Mouse (Mus musculus): ENCODE data around the gene Foxred2. TPM values are rescaled to one million over a fixed set of nuclear protein-coding genes. Genes with fewer than 3 reads are reported as not detected.
A peak's percentile ranks its signal among the peaks of the same experiment; 100 is the strongest.

Foxred2 gene
- 7.5 and 8.3 TPM in 2 replicates for polyA plus RNA-seq (2016; fragmentation: Nextera tagmentation; extraction: Ambion mirVana)

DNA sequence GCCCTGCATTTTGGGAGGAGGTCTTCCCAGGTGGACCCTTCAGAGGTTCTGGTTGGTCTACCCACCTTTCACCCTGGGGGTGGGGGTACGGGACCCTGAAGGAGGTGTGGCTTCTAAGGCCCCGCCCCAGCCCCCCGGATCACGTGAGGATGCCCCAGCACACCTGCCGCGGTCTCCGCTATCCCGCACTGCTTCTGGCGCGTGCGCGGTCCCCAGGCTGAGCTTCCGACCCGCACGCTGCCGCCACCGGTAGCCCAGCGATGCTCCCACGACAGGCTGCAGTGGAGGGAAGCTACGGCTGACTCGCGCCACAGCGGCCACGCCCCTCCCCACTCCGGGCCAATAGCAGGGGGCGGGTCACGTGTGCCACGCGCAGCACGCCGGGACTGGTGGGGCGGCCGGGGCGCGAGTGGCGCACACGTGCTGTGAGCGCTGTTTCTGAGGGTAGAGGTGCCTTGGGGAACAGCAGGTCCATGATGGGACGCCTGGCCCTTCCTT lies at the start of gene Foxred2:
Gene Foxred2 (minus strand): TSS at position 319 of the 498 bp plus-strand sequence.
- Histone ChIP-seq H3K27ac (peak within 1 kb of the TSS; percentile 66), H3K4me2 (peak within 1 kb of the TSS; percentile 79), H3K9ac (peak within 1 kb of the TSS; percentile 51), H3K4me3 (replicated peaks) (peak within 1 kb of the TSS; percentile 60), H3K9me3 (no peaks in the 10 kb centered on the region), H3K36me3 (replicated peaks) (peaks cover 48% of the 10 kb centered on the region), H3K27me3 (peaks cover 14% of the 10 kb centered on the region), H3K4me1 (peaks cover 24% of the 10 kb centered on the region)
- WGBS, result under 1% methylated on average over 39 of the region's 39 CpGs
- peak; percentile 95 for ATAC-seq (ENCODE audit: low FRiP score)

DNA sequence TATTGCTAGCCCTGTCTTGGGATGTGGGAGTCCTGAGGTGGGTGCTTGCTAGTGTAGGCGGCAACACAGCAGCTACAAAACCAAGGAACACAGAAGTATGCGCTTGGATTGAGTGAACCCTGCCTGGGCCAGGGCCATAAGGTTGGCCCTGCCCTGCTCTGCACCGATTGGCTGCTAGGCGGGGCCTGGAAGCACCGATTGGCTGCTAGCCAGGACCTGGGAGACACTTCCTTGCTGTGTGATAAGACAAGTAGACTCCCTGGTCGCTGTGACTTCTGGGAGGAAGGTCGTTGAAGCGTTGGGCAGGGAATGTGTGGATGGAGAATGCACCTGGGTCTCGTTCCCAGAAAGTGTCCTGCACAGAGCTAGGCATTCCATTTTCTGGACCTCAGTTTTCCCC lies 47.4 kb upstream of the Foxred2 start:
- no peak overlapping the region for H3K9ac ChIP-seq
- H3K4me3 ChIP-seq (replicated peaks), result no peak overlapping the region
- no peaks in the 10 kb centered on the region; the same call in 1 of the 2 replicates for H3K27me3 ChIP-seq
- H3K4me2 ChIP-seq, result no peak overlapping the region
- H3K27ac ChIP-seq, result no peak overlapping the region
- H3K36me3 ChIP-seq (replicated peaks), result no peaks in the 10 kb centered on the region
- no peaks in the 10 kb centered on the region for H3K9me3 ChIP-seq
- peaks cover 7% of the 10 kb centered on the region; the same call in 1 of the 2 replicates for H3K4me1 ChIP-seq
- ATAC-seq (ENCODE audit: low FRiP score), result no peak
- 65% methylated on average over 9 of the region's 9 CpGs for WGBS

DNA sequence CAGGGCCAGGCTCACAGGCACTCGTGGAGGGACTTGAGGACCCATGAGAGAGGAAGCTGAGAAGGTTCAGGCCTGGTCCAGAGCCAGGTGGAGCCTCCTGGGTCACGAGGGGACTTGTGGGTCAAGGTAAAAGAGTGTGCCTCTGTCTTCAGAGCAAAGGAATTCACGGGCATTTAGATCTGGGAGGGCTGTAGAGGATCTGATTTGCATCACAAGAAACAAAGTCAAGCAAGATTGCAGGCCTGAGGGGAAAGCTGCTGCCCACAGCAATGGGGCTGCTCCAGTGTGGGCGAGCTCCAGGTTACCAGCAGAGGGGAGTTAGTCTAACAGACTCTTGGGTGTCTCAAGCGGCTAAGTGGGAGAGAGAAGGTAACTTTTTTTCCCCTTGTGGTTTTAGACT lies 44.9 kb upstream of the Foxred2 start:
- WGBS, result 17% methylated on average over 5 of the region's 5 CpGs
- no peak overlapping the region for H3K4me3 ChIP-seq (replicated peaks)
- no peaks in the 10 kb centered on the region for H3K36me3 ChIP-seq (replicated peaks)
- no peaks in the 10 kb centered on the region for H3K9me3 ChIP-seq
- no peak overlapping the region for H3K27ac ChIP-seq
- H3K9ac ChIP-seq, result no peak overlapping the region
- no peak for ATAC-seq (ENCODE audit: low FRiP score)
- H3K4me1 ChIP-seq, result peaks cover 22% of the 10 kb centered on the region
- no peaks in the 10 kb centered on the region for H3K27me3 ChIP-seq
- H3K4me2 ChIP-seq, result no peak overlapping the region

DNA sequence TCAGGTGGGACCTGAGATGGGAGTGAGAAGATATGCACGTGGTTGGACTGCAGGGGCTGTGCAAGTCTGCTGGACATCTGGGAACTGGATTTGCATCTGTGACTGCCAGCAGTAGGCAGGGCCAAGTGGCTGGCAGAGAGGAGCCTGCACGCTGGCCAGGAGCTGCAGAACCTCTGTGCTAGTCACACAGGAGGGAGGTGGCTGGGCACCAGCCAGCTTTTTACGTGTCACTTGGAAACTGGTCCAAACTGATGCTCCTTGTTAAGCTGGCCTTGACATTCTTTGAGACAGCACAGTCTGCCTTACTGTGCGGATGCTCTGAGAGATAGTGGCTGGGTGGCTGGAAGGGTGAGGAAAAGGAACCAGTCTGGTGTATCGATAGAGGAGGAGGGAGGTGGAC lies 32.0 kb upstream of the Foxred2 start:
- Histone ChIP-seq H3K4me3 (replicated peaks) (no peak overlapping the region), H3K27me3 (peaks cover 11% of the 10 kb centered on the region), H3K4me2 (no peak overlapping the region), H3K9ac (no peak overlapping the region), H3K4me1 (peaks cover 5% of the 10 kb centered on the region; the same call in 1 of the 2 replicates), H3K36me3 (replicated peaks) (no peaks in the 10 kb centered on the region), H3K9me3 (no peaks in the 10 kb centered on the region), H3K27ac (no peak overlapping the region)
- no peak for ATAC-seq (ENCODE audit: low FRiP score)
- 74% methylated on average over 5 of the region's 5 CpGs for WGBS

DNA sequence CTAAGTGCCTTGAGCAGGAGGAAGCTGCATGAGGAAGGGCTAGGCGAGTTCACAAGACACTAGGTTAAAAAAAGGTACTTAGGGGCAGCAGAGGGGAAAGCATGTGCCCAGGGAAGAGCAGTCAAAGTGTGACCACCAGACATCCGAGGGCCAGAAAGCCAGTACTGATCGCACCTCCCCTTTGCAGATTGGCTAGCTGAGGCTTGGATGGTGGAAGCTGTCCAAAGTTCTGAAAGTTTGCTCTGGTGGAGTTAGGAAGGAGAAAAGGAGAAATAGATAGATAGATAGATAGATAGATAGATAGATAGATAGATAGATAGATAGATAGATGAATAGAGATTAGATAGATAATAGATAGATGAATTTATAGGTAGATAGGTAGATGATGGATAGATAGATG lies 26.9 kb upstream of the Foxred2 start:
- Histone ChIP-seq H3K4me2 (no peak overlapping the region), H3K36me3 (replicated peaks) (no peaks in the 10 kb centered on the region), H3K27me3 (peaks cover 28% of the 10 kb centered on the region), H3K4me1 (no peaks in the 10 kb centered on the region), H3K27ac (no peak overlapping the region), H3K9ac (no peak overlapping the region), H3K9me3 (no peaks in the 10 kb centered on the region), H3K4me3 (replicated peaks) (no peak overlapping the region)
- ATAC-seq (ENCODE audit: low FRiP score), result no peak
- WGBS, result 38% methylated on average over 3 of the region's 3 CpGs

DNA sequence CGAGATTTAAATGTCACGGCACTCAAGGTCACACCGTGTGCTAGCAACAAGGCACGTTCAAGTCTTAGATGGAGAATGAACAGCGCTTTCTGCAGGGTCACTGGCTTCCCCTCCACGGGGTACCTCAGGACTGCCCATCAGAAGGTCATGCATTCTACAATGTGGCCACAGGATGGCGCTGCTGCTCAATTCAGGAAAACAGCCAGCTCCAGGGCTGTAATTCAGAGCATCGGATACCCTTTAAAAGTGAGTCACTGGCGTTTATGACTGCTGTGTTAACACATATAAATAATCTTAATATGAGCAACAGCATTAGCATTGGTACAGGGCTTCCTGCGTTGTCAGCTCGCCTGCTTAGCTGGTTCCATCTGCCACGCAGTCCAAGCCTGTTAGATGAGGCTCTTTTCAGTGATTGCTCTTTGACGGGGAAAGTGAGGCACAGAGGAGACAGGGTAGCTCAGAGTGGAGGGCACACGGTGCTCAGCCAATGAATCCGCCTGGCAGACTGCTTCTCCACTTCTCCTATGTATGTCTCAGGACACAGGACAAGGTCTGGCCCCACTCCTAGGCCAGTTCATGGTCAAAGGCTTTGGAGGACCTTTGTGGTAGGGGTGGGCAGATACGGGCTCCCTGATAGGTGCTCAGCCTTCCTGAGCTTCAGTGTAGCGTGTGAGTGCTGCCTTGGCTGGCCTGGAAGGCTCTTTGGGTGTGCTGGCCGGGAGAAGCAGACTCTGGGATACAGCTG lies 25.8 kb upstream of the Foxred2 start:
- Histone ChIP-seq H3K4me1 (no peaks in the 10 kb centered on the region), H3K27ac (no peak overlapping the region), H3K9me3 (no peaks in the 10 kb centered on the region), H3K9ac (no peak overlapping the region), H3K4me2 (no peak overlapping the region), H3K36me3 (replicated peaks) (no peaks in the 10 kb centered on the region), H3K27me3 (peaks cover 28% of the 10 kb centered on the region), H3K4me3 (replicated peaks) (no peak overlapping the region)
- ATAC-seq (ENCODE audit: low FRiP score), result no peak
- WGBS, result 27% methylated on average over 18 of the region's 18 CpGs

DNA sequence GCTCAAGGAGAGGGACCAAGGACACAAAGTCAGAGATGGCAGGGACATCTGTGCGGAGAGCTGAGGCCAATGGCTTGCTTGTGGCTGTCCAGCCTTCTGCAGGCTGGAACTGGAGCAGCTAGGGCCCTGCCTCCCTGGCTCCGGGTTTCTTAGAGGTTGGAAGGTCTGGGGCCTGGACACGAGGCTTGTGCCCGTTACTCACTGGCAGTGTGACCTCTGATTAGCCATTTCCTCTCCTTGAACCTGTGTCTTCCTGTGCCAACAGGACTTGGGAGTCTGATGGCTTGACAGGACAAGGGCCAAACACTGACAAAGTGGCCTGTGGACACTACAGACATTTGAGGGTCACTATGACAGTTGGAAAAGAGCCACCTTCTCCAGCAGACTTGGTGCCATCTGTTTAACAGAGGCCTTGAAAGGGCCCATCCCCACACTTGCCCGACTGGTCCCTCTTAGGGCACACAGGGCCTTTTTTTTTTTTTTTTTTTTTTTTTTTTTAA lies 24.7 kb upstream of the Foxred2 start:
- H3K27me3 ChIP-seq, result peaks cover 28% of the 10 kb centered on the region
- no peaks in the 10 kb centered on the region for H3K4me1 ChIP-seq
- WGBS, result 70% methylated on average over 5 of the region's 5 CpGs
- no peak overlapping the region for H3K9ac ChIP-seq
- no peaks in the 10 kb centered on the region for H3K9me3 ChIP-seq
- no peak overlapping the region for H3K27ac ChIP-seq
- H3K4me2 ChIP-seq, result no peak overlapping the region
- H3K4me3 ChIP-seq (replicated peaks), result no peak overlapping the region
- no peak for ATAC-seq (ENCODE audit: low FRiP score)
- no peaks in the 10 kb centered on the region for H3K36me3 ChIP-seq (replicated peaks)

DNA sequence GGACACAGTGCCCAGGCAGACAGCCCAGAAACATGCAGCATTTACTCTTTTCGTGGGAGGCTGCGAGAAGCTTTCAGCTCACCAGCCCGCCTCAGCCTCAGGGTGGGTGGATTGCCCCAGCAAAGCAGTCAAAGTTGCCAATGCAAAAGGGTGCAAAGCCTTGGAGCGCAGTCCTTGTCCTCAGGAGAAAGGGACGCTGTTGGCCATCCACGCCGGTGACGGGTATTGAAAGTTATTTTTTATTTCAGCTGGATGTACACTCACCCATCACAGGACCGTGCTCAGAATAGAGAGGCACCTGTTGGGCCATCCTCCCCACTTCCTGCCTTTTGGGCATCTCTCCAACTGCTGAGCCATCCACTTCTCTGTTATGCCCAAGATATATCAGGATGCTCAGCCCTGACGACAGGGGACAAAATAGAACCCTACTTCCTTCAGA lies 22.9 kb upstream of the Foxred2 start:
- ATAC-seq (ENCODE audit: low FRiP score), result no peak
- WGBS, result 89% methylated on average over 10 of the region's 10 CpGs

DNA sequence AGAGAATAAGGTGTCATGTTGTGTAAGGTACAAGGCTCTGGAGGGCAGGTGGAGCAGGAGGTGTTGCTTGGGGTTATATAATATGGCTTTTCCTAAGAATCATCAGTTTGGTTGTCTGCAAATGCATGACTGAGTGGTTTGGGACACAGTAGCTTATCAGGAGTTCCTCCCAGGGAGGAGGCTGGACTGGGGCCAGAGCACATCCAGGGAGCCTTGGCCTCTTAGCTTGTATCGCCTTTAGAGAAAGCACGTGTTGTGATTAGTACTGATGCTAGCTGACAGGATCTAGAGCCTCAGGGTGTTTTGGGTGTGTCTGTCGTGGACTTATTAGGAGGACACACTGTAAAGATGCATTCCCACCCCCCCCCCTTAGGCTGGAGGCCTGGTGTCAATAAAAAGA lies 21.1 kb upstream of the Foxred2 start:
- H3K36me3 ChIP-seq (replicated peaks), result no peaks in the 10 kb centered on the region
- H3K4me3 ChIP-seq (replicated peaks), result no peak overlapping the region
- no peak overlapping the region for H3K4me2 ChIP-seq
- H3K9ac ChIP-seq, result no peak overlapping the region
- ATAC-seq (ENCODE audit: low FRiP score), result no peak
- 63% methylated on average over 3 of the region's 3 CpGs for WGBS
- peaks cover 21% of the 10 kb centered on the region for H3K27me3 ChIP-seq
- no peaks in the 10 kb centered on the region for H3K9me3 ChIP-seq
- no peak overlapping the region for H3K27ac ChIP-seq
- no peaks in the 10 kb centered on the region for H3K4me1 ChIP-seq

More for the DNA sequence above, 22.9 kb upstream of the Foxred2 start:
- Histone ChIP-seq H3K36me3 (replicated peaks) (no peaks in the 10 kb centered on the region), H3K4me2 (no peak overlapping the region), H3K27me3 (peaks cover 25% of the 10 kb centered on the region), H3K4me1 (no peaks in the 10 kb centered on the region), H3K9me3 (no peaks in the 10 kb centered on the region), H3K27ac (no peak overlapping the region), H3K4me3 (replicated peaks) (no peak overlapping the region), H3K9ac (no peak overlapping the region)

DNA sequence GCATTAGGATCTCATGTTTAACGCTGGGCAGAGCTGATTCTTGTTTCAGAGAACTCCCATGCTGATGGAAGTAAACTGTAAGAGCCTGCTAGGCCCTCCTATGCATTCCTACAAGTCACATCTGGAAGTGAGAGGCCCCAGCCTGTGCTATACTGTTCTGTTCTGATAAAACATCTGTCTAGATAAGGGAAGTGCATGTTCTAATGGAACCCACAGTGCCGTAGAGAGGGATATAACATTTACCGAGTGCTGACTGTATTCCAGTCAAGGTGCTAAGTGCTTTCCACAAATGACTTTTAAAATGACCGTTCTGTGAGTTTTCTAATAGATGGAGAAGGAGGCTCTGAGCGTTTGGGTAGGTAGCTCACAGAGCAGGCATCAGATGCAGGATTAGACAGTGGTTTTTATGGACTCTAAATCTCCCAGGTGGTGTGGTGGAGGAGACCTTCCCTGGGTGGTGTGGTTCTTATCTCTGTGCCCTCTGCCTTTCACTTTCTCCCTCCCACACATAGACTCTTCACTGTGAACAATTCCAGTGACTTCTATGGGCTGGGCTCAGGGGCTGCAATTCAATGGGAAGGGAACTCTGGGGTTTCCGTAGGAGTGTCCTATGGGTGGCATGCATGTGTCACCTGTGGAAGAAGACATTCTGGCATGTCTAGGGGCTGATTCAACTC lies 17.8 kb upstream of the Foxred2 start:
- Histone ChIP-seq H3K4me3 (replicated peaks) (no peak overlapping the region), H3K27ac (no peak overlapping the region), H3K9me3 (no peaks in the 10 kb centered on the region), H3K9ac (no peak overlapping the region), H3K4me2 (no peak overlapping the region), H3K4me1 (peaks cover 15% of the 10 kb centered on the region), H3K36me3 (replicated peaks) (no peaks in the 10 kb centered on the region), H3K27me3 (peaks cover 6% of the 10 kb centered on the region; the same call in 1 of the 2 replicates)
- ATAC-seq (ENCODE audit: low FRiP score), result no peak
- WGBS, result 75% methylated on average over 6 of the region's 6 CpGs

DNA sequence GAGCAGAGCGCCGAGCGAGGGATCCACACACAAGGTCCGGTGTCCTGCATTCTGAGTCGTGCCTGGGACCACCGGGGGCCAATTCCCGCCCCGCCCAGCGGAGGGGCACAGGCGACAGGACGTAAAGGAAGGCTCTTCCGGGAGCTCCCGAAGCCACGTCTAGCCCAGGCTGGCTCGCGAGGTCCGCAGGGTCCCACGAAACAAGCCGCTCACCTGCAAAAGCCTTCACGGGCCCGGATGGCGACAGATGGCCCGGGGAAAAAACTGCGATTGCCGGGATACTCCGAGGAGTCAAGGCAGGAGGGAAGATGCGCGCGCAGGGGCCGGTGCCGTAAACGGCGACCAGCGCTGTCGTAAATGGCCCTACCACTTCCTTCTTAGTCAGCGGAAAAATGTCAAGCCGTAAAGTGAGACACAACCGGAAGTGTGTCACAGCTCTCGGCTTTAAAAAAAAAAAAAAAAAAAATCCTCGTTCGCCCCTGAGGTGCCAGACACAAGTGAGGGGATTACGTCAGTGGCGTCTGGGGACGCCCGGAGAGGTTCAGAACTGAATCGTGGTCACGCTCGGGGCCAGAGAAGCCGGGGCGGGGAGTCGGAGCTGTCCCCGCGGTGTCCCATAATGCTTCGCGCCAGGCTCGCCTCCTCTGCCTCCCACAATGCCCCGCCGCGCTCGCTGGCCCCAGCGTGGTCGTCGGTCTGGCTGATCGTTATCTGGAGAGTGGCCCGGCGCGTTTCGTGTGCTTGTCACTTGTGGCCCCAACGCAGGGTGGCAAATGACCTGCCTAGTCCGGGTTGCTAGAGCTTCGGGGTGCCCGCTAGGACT lies 14.2 kb upstream of the Foxred2 start, which contains the start of gene Eif3d:
Gene Eif3d (minus strand): TSS at position 344 of the 823 bp plus-strand sequence.
- no peaks in the 10 kb centered on the region for H3K9me3 ChIP-seq
- peak within 1 kb of the TSS; percentile 97 for H3K9ac ChIP-seq
- peak within 1 kb of the TSS; percentile 99 for H3K27ac ChIP-seq
- peaks cover 23% of the 10 kb centered on the region for H3K4me1 ChIP-seq
- peaks cover 31% of the 10 kb centered on the region for H3K36me3 ChIP-seq (replicated peaks)
- peak within 1 kb of the TSS; percentile 92 for H3K4me3 ChIP-seq (replicated peaks)
- under 1% methylated on average over 72 of the region's 72 CpGs for WGBS
- 0 out of 2 replicates have a peak, but pooled peaks cover 3% of the 10 kb centered on the region for H3K27me3 ChIP-seq
- H3K4me2 ChIP-seq, result peak within 1 kb of the TSS; percentile 95
- ATAC-seq (ENCODE audit: low FRiP score), result peak; percentile 91
